Mouse (Mus musculus) neural tube, embryonic 11.5 days (tissue): ENCODE results near the gene Olfr527. TPM values are rescaled to one million over a fixed set of nuclear protein-coding genes. Genes with fewer than 3 reads are reported as not detected.

Experiments
- ATAC-seq: fragments of 200-750 bp; cut with Nextera tagmentation; 2 replicates; pipeline ENCODE4 v1.8.0; 2017; ENCODE audit warnings: moderate number of reproducible peaks, mild to moderate bottlenecking, moderate TSS enrichment, moderate library complexity; ENCODE audit not compliant: insufficient read depth, low FRiP score, low TSS enrichment
- DNase-seq: peaks from one replicate; pipeline ENCODE4 v3.0.0-alpha.2; 2015; ENCODE audit warnings: low spot score
- H3K27ac ChIP-seq: fragments of 300-500 bp; sonication (generic); 2 replicates; pipeline ENCODE4 v1.5.1; 2014; ENCODE audit warnings: low read depth, mild to moderate bottlenecking, low read length
- H3K27me3 ChIP-seq: fragments of 300-500 bp; sonication (generic); 2 replicates; pipeline ENCODE4 v1.6.1; 2014; ENCODE audit warnings: mild to moderate bottlenecking, low read length, mixed read lengths; ENCODE audit not compliant: control insufficient read depth, insufficient read depth
- H3K36me3 ChIP-seq: fragments of 300-500 bp; sonication (generic); 2 replicates; pipeline ENCODE4 v1.6.1; 2014; ENCODE audit warnings: mild to moderate bottlenecking, low read length, moderate library complexity, mixed read lengths; ENCODE audit not compliant: control insufficient read depth, insufficient read depth
- H3K4me1 ChIP-seq: fragments of 300-500 bp; sonication (generic); 2 replicates; pipeline ENCODE4 v1.6.1; 2014; ENCODE audit warnings: low read length, mixed read lengths; ENCODE audit not compliant: control insufficient read depth, insufficient read depth
- H3K4me2 ChIP-seq: fragments of 300-500 bp; sonication (generic); 2 replicates; pipeline ENCODE4 v1.6.1; 2014; ENCODE audit warnings: low read depth, mild to moderate bottlenecking, moderate library complexity
- H3K4me3 ChIP-seq: fragments of 300-500 bp; sonication (generic); 2 replicates; pipeline ENCODE4 v1.5.1; 2014; ENCODE audit warnings: low read depth, low read length
- H3K9ac ChIP-seq: fragments of 300-500 bp; sonication (generic); 2 replicates; pipeline ENCODE4 v1.6.1; 2014; ENCODE audit warnings: mild to moderate bottlenecking, low read length
- H3K9me3 ChIP-seq: fragments of 300-500 bp; sonication (generic); 2 replicates; pipeline ENCODE4 v1.6.1; 2016; ENCODE audit warnings: low read length; ENCODE audit not compliant: control insufficient read depth
- WGBS: fragments of 180-500 bp; shearing (Covaris S2); extraction: QIAGEN DNeasy Blood & Tissue Kit; methylation state at CpG from one replicate; pipeline ENCODE4 v1.1.7; 2014; 5-methylcytosine and 5-hydroxymethylcytosine counted together
- polyA plus RNA-seq: library from polyadenylated mRNA; unstranded; fragments of >200 nt; fragmentation: Nextera tagmentation; extraction: Ambion mirVana; gene quantifications from 2 replicates; pipeline ENCODE4 v1.2.1, GENCODE M21; 2014

Olfr527 gene
- not detected in 2 replicates for polyA plus RNA-seq

GRCm38 (mm10) chr7:140333717-140334116 is at the start of gene Olfr527:
Gene Olfr527 (plus strand): TSS chr7:140334017.
- no peak within 1 kb of the TSS for H3K4me2 ChIP-seq
- no peak within 1 kb of the TSS for H3K9ac ChIP-seq
- no peak within 1 kb of the TSS for H3K4me3 ChIP-seq
- WGBS: 77% methylated on average over 2 of the region's 2 CpGs
- no peaks in the 10 kb centered on the region for H3K36me3 ChIP-seq
- H3K27me3 ChIP-seq: no peaks in the 10 kb centered on the region
- H3K27ac ChIP-seq: no peak within 1 kb of the TSS
- no peaks in the 10 kb centered on the region for H3K4me1 ChIP-seq
- ATAC-seq (no peak), DNase-seq (no peak)
- H3K9me3 ChIP-seq: no peaks in the 10 kb centered on the region

GRCm38 (mm10) chr7:140295746-140296145 is 38.1 kb upstream of the Olfr527 start:
- Histone ChIP-seq H3K4me3 (no peak overlapping the region), H3K36me3 (no peaks in the 10 kb centered on the region), H3K27ac (no peak overlapping the region), H3K4me1 (no peaks in the 10 kb centered on the region), H3K9ac (no peak overlapping the region), H3K27me3 (no peaks in the 10 kb centered on the region), H3K9me3 (no peaks in the 10 kb centered on the region), H3K4me2 (no peak overlapping the region)
- DNase-seq (no peak), ATAC-seq (no peak)
- WGBS: 91% methylated on average over 9 of the region's 9 CpGs

GRCm38 (mm10) chr7:140296876-140297275 is 36.9 kb upstream of the Olfr527 start:
- Histone ChIP-seq H3K27me3 (no peaks in the 10 kb centered on the region), H3K4me1 (no peaks in the 10 kb centered on the region), H3K9ac (no peak overlapping the region), H3K36me3 (no peaks in the 10 kb centered on the region), H3K27ac (no peak overlapping the region), H3K4me2 (no peak overlapping the region), H3K9me3 (no peaks in the 10 kb centered on the region), H3K4me3 (no peak overlapping the region)
- DNase-seq (no peak), ATAC-seq (no peak)
- 84% methylated on average over 6 of the region's 6 CpGs for whole genome bisulfite sequencing

DNA sequence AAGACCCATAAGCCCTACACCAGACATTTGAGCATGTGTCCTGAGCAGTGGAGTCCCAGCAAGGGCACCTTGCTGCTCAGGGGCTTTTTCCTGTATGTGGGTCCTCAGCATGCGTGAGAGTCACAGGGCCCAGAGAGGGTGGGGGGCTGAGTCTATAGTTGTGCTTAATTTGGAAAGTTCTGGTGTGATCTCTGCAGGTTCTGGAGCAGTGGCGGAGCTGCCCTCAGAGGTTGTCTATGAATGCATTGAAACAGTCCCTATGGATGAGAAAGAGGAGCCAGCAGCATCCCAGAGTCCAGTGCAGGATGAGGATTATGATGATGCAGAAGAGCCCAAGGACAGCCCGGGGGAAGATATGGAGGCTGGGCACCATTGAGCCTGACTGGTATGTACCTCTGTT is 34.4 kb upstream of the Olfr527 start:
- no peak overlapping the region for H3K4me3 ChIP-seq
- H3K27ac ChIP-seq: no peak overlapping the region
- H3K9me3 ChIP-seq: no peaks in the 10 kb centered on the region
- H3K27me3 ChIP-seq: no peaks in the 10 kb centered on the region
- WGBS: 86% methylated on average over 3 of the region's 3 CpGs
- no peaks in the 10 kb centered on the region for H3K4me1 ChIP-seq
- DNase-seq (no peak), ATAC-seq (no peak)
- H3K36me3 ChIP-seq: no peaks in the 10 kb centered on the region
- no peak overlapping the region for H3K4me2 ChIP-seq
- H3K9ac ChIP-seq: no peak overlapping the region

DNA sequence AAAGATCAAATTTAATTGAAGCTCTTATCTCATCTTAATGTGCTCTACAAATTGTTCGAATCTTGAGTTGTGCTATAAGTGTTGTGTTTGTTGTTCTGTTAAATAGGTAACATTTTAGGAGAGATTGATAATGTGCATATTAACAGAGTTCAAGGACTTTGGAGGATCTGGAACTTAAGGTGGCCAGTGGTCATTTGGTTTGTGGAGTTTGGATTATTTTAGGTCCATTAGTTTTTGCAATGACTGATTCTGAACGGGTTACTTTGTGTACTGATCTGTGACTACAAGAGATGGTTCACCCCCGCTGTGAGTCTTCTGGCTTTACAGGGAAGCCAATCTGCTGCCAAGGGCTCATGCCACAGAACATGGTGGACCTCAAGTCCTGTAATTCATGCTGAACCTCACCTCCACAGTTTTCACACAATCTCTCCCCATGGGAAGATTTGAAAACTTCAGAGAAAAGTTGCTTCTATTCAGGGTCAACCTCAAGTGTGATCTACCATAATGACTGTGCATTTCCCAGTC is 13.9 kb upstream of the Olfr527 start:
- H3K27ac ChIP-seq: no peak overlapping the region
- 84% methylated on average over 3 of the region's 3 CpGs for WGBS
- H3K9ac ChIP-seq: no peak overlapping the region
- H3K9me3 ChIP-seq: no peaks in the 10 kb centered on the region
- DNase-seq: no peak
- ATAC-seq: no peak
- no peak overlapping the region for H3K4me3 ChIP-seq
- no peak overlapping the region for H3K4me2 ChIP-seq
- no peaks in the 10 kb centered on the region for H3K36me3 ChIP-seq
- no peaks in the 10 kb centered on the region for H3K4me1 ChIP-seq
- H3K27me3 ChIP-seq: no peaks in the 10 kb centered on the region

- H3K36me3 ChIP-seq: no peaks in the 10 kb centered on the region
- ATAC-seq (no peak), DNase-seq (no peak)
- no peak within 1 kb of the TSS for H3K9ac ChIP-seq
- no peaks in the 10 kb centered on the region for H3K27me3 ChIP-seq
- H3K27ac ChIP-seq: no peak within 1 kb of the TSS
- WGBS: 59% methylated on average over 1 of the region's 1 CpGs
- no peak within 1 kb of the TSS for H3K4me2 ChIP-seq
- H3K4me3 ChIP-seq: no peak within 1 kb of the TSS
- no peaks in the 10 kb centered on the region for H3K9me3 ChIP-seq
- no peaks in the 10 kb centered on the region for H3K4me1 ChIP-seq
Measured at GRCm38 (mm10) chr7:140320558-140320957, 13.3 kb upstream of the Olfr527 start, which contains the start of gene Olfr525. Gene Olfr525 (plus strand): TSS chr7:140320858.

GRCm38 (mm10) chr7:140321135-140321534 is 12.7 kb upstream of the Olfr527 start:
- Histone ChIP-seq H3K4me3 (no peak overlapping the region), H3K27me3 (no peaks in the 10 kb centered on the region), H3K4me1 (no peaks in the 10 kb centered on the region), H3K9ac (no peak overlapping the region), H3K9me3 (no peaks in the 10 kb centered on the region), H3K27ac (no peak overlapping the region), H3K36me3 (no peaks in the 10 kb centered on the region), H3K4me2 (no peak overlapping the region)
- no peak for ATAC-seq
- DNase-seq: no peak

GRCm38 (mm10) chr7:140329766-140330304 is 4.0 kb upstream of the Olfr527 start:
- H3K4me1 ChIP-seq: no peaks in the 10 kb centered on the region
- no peaks in the 10 kb centered on the region for H3K36me3 ChIP-seq
- H3K27me3 ChIP-seq: no peaks in the 10 kb centered on the region
- H3K27ac ChIP-seq: no peak overlapping the region
- 53% methylated on average over 1 of the region's 1 CpGs for WGBS
- H3K9ac ChIP-seq: no peak overlapping the region
- no peak overlapping the region for H3K4me2 ChIP-seq
- ATAC-seq (no peak), DNase-seq (no peak)
- no peaks in the 10 kb centered on the region for H3K9me3 ChIP-seq
- no peak overlapping the region for H3K4me3 ChIP-seq

DNA sequence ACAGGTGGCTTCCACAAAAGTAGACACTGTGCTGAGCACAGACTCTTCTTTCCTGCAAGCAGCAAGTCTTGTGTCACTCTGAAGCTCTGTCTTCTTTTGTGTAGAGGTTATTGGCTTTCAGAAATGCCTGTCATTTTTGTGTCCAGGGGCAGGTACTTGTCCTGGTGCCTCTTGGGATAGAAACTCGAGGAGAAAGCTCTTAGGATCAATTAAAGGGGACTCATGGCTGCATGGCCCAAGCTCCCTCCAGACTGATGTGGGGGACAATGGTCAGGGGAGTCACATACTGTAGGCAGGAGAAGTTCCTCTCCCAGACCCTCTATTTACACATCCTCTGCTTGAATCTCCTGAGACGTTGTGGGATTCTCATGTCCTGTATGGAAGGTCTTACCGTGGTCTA is 27.8 kb downstream of the Olfr527 start, which contains the start of gene Olfr60:
Gene Olfr60 (minus strand): TSS at position 101 of the 400 bp plus-strand sequence.
- Histone ChIP-seq H3K4me3 (no peak within 1 kb of the TSS), H3K4me1 (no peaks in the 10 kb centered on the region), H3K9ac (no peak within 1 kb of the TSS), H3K36me3 (no peaks in the 10 kb centered on the region), H3K9me3 (no peaks in the 10 kb centered on the region), H3K27me3 (no peaks in the 10 kb centered on the region), H3K4me2 (no peak within 1 kb of the TSS), H3K27ac (no peak within 1 kb of the TSS)
- DNase-seq (no peak), ATAC-seq (no peak)
- WGBS: 78% methylated on average over 3 of the region's 3 CpGs
